Mouse (Mus musculus) heart, postnatal 4 days (tissue): Measurements from ENCODE around the gene Baiap2. TPM values are rescaled to one million over a fixed set of nuclear protein-coding genes. Genes with fewer than 3 reads are reported as not detected.

ENCODE experiments used
- DNase-seq: peaks from one replicate; pipeline ENCODE4 v3.0.0; 2021
- total RNA-seq, 2 experiments: library from RNA; stranded (reverse); gene quantifications; 2 replicates each; pipeline ENCODE4 v1.2.3; 2021

The Baiap2 gene
- total RNA-seq, 2 experiments from 2014 or later = 8.0 to 8.3 TPM

GRCm38 (mm10) chr11:120013174-120013711, 70.7 kb downstream of the Baiap2 start:
- peak; percentile 89 for DNase-seq

GRCm38 (mm10) chr11:120014758-120015157, 72.2 kb downstream of the Baiap2 start:
- DNase-seq = no peak

- DNase-seq = no peak
These were observed 74.4 kb downstream of the Baiap2 start for GRCm38 (mm10) chr11:120017011-120017410.

GRCm38 (mm10) chr11:120019542-120020440, 77.2 kb downstream of the Baiap2 start:
- no peak for DNase-seq

GRCm38 (mm10) chr11:120021367-120021766, 78.8 kb downstream of the Baiap2 start:
- DNase-seq = no peak

GRCm38 (mm10) chr11:120022216-120022615, 79.7 kb downstream of the Baiap2 start:
- no peak for DNase-seq

- DNase-seq = no peak
These were observed 80.3 kb downstream of the Baiap2 start for GRCm38 (mm10) chr11:120022841-120023240.

GRCm38 (mm10) chr11:120026941-120027340, 84.4 kb downstream of the Baiap2 start:
- no peak for DNase-seq

GRCm38 (mm10) chr11:120028319-120029092, 85.9 kb downstream of the Baiap2 start:
- DNase-seq = no peak

- peak; percentile 58 for DNase-seq
These were observed 87.0 kb downstream of the Baiap2 start for GRCm38 (mm10) chr11:120029431-120030144.

GRCm38 (mm10) chr11:120030145-120030901, 87.8 kb downstream of the Baiap2 start:
- peak; percentile 81 for DNase-seq

GRCm38 (mm10) chr11:120032052-120032451, 89.5 kb downstream of the Baiap2 start:
- DNase-seq = no peak

- no peak for DNase-seq
These were observed 90.9 kb downstream of the Baiap2 start for GRCm38 (mm10) chr11:120033473-120033872.

- no peak for DNase-seq
These were observed 91.7 kb downstream of the Baiap2 start for GRCm38 (mm10) chr11:120034306-120034705.

- DNase-seq = no peak
These were observed 92.2 kb downstream of the Baiap2 start for GRCm38 (mm10) chr11:120034762-120035161.

- peak; percentile 59 for DNase-seq
These were observed 97.0 kb downstream of the Baiap2 start for GRCm38 (mm10) chr11:120039581-120039980.

GRCm38 (mm10) chr11:120040440-120040839, 97.9 kb downstream of the Baiap2 start:
- DNase-seq = no peak

GRCm38 (mm10) chr11:120041191-120042123, 98.9 kb downstream of the Baiap2 start:
- peak; percentile 78 for DNase-seq

GRCm38 (mm10) chr11:120042141-120042838, 99.7 kb downstream of the Baiap2 start:
- no peak for DNase-seq

- DNase-seq = no peak
These were observed 102.8 kb downstream of the Baiap2 start for GRCm38 (mm10) chr11:120045341-120045740.
